ENCODE assay signal across 26 mouse cellular contexts in the genomic region with DNA sequence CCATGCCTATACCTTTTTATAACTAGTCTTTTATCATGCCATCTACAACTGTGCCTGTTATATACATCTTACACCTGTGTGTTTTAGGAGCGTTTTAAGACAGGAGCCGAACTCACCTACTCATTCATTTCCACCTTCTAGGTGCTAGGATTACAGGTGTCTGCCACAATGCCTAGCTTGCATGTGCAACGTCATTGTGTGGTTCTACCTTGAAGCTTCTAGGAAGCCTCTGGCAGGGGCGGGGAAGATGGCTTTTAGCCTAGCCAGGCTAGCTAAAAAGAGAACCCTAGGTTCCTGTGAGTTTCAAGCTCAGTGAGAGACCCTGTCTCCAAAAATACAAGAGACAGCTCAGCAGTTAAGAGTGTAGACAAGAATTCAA.
A peak's percentile ranks its signal among the peaks of the same experiment; 100 is the strongest.
DNase-seq lines count a peak whose midpoint lies in the region; ATAC-seq lines count a peak whose summit lies in the region.
"Had no signal": no experiment of that assay in that cellular context is flagged by ENCODE, and none has a peak within 500 bp of the region (broad histone marks: within the 10 kb centered on the region; RNA-seq: fewer than 3 reads in every experiment).

No protein-coding gene starts in this region.

- no peak for DNase-seq in heart, adult 9 months (ENCODE audit: low spot score in 2 of 2)
- DNase-seq in CD4-positive helper T cell, adult 2 months (ENCODE audit: low read depth, low spot score): peak; percentile 73
- DNase-seq in embryo, embryonic 10.5 days (ENCODE audit: low spot score): no peak
- DNase-seq in adrenal gland, postnatal 10 days: no peak
- DNase-seq: cerebellum, adult 11 months; cerebellum, postnatal 10 days; forebrain, postnatal 0 days; gastrocnemius, postnatal 25 days; heart, postnatal 36 days; kidney, adult 8-10 months; kidney, postnatal 10 days; lung, adult 2 months; midbrain, embryonic 14.5 days; right cerebral cortex, postnatal 25 days had no signal

- H3K9ac ChIP-seq in heart, embryonic 15.5 days: no peak overlapping the region
- H3K9ac ChIP-seq: embryonic facial prominence, embryonic 12.5 days; forebrain, postnatal 0 days; hindbrain, embryonic 15.5 days; intestine, embryonic 15.5 days; limb, embryonic 12.5 days; liver, embryonic 12.5 days; neural tube, embryonic 12.5 days; stomach, embryonic 15.5 days had no signal

- no peak overlapping the region for H3K4me3 ChIP-seq in heart, embryonic 15.5 days
- H3K4me3 ChIP-seq: embryonic facial prominence, embryonic 12.5 days; heart, embryonic 10.5 days; hindbrain, embryonic 15.5 days; intestine, embryonic 15.5 days; layer of hippocampus, adult 2 months; limb, embryonic 12.5 days; liver, embryonic 12.5 days; neural tube, embryonic 12.5 days; stomach, embryonic 15.5 days had no signal

- WGBS in heart, embryonic 15.5 days: 73% methylated on average over 4 of the region's 4 CpGs

- no peak for ATAC-seq in heart, embryonic 15.5 days (replicated peaks; ENCODE audit: insufficient number of reproducible peaks, insufficient read depth, low FRiP score, low read depth)
- ATAC-seq in activated CD4-positive, CD25-positive, alpha-beta regulatory T cell, adult 4 months: peak; percentile 39
- peak; percentile 48 for ATAC-seq in megakaryocyte, adult 5-6 weeks (ENCODE audit: poor library complexity, severe bottlenecking)
- ATAC-seq: forebrain, postnatal 0 days; intestine, embryonic 15.5 days had no signal

- H3K4me1 ChIP-seq in heart, embryonic 15.5 days (replicated peaks): peaks cover 15% of the 10 kb centered on the region
- H3K4me1 ChIP-seq: embryonic facial prominence, embryonic 12.5 days had no signal

- peak overlapping the region; percentile 32 for H3K27ac ChIP-seq in heart, embryonic 15.5 days
- H3K27ac ChIP-seq: embryonic facial prominence, embryonic 12.5 days; heart, embryonic 10.5 days; hindbrain, embryonic 15.5 days; intestine, embryonic 15.5 days; layer of hippocampus, adult 2 months; limb, embryonic 12.5 days; neural tube, embryonic 12.5 days; stomach, embryonic 15.5 days had no signal

- H3K9me3 ChIP-seq in heart, embryonic 15.5 days (replicated peaks): no peaks in the 10 kb centered on the region
- H3K9me3 ChIP-seq: embryonic facial prominence, embryonic 12.5 days; heart, embryonic 10.5 days; intestine, embryonic 15.5 days; limb, embryonic 12.5 days; liver, embryonic 12.5 days; stomach, embryonic 15.5 days had no signal

- no peaks in the 10 kb centered on the region for H3K36me3 ChIP-seq in heart, embryonic 15.5 days
- H3K36me3 ChIP-seq: embryonic facial prominence, embryonic 12.5 days; heart, embryonic 10.5 days; hindbrain, embryonic 15.5 days; intestine, embryonic 15.5 days; limb, embryonic 12.5 days; liver, embryonic 12.5 days; neural tube, embryonic 12.5 days; stomach, embryonic 15.5 days had no signal

- H3K27me3 ChIP-seq in heart, embryonic 15.5 days: no peaks in the 10 kb centered on the region
- H3K27me3 ChIP-seq: embryonic facial prominence, embryonic 12.5 days; hindbrain, embryonic 15.5 days; intestine, embryonic 15.5 days; limb, embryonic 12.5 days; liver, embryonic 12.5 days; neural tube, embryonic 12.5 days; stomach, embryonic 15.5 days had no signal

- H3K4me2 ChIP-seq in heart, embryonic 15.5 days: no peak overlapping the region
- H3K4me2 ChIP-seq: embryonic facial prominence, embryonic 12.5 days; hindbrain, embryonic 15.5 days; intestine, embryonic 15.5 days; limb, embryonic 12.5 days; liver, embryonic 12.5 days; neural tube, embryonic 12.5 days; stomach, embryonic 15.5 days had no signal
